Mouse (Mus musculus): Measurements from ENCODE around the gene Wdr43. TPM values are rescaled to one million over a fixed set of nuclear protein-coding genes. Genes with fewer than 3 reads are reported as not detected.

Gene Wdr43
- polyA plus RNA-seq, 1 experiment, result 35.6 TPM

GRCm38 (mm10) chr17:71662751-71663250 lies 47.1 kb downstream of the Wdr43 start:
- DNase-seq (ENCODE audit: extremely low spot score in 1 of 2, low spot score in 1 of 2), result peak; percentile 40 to 90

- no peak for DNase-seq (ENCODE audit: extremely low spot score in 1 of 2, low spot score in 1 of 2)
These were observed 47.8 kb downstream of the Wdr43 start for GRCm38 (mm10) chr17:71663491-71663890.

- DNase-seq (ENCODE audit: extremely low spot score in 1 of 2, low spot score in 1 of 2), result no peak
These were observed 48.5 kb downstream of the Wdr43 start for GRCm38 (mm10) chr17:71664172-71664571.

- DNase-seq (ENCODE audit: extremely low spot score in 1 of 2, low spot score in 1 of 2), result no peak
These were observed 49.5 kb downstream of the Wdr43 start for GRCm38 (mm10) chr17:71665201-71665600.

GRCm38 (mm10) chr17:71669511-71669910 lies 53.8 kb downstream of the Wdr43 start:
- DNase-seq (ENCODE audit: extremely low spot score in 1 of 2, low spot score in 1 of 2), result no peak

GRCm38 (mm10) chr17:71671840-71672546 lies 56.3 kb downstream of the Wdr43 start:
- DNase-seq (ENCODE audit: extremely low spot score in 1 of 2, low spot score in 1 of 2), result peak in 1 of 2 experiments; percentile 52

GRCm38 (mm10) chr17:71673092-71673491 lies 57.4 kb downstream of the Wdr43 start, which contains the start of gene Togaram2:
Gene Togaram2 (plus strand): TSS chr17:71673261.
- DNase-seq (ENCODE audit: extremely low spot score in 1 of 2, low spot score in 1 of 2), result no peak

- no peak for DNase-seq (ENCODE audit: extremely low spot score in 1 of 2, low spot score in 1 of 2)
These were observed 58.2 kb downstream of the Wdr43 start for GRCm38 (mm10) chr17:71673936-71674335.

GRCm38 (mm10) chr17:71674886-71675285 lies 59.2 kb downstream of the Wdr43 start:
- peak in 1 of 2 experiments; percentile 45 for DNase-seq (ENCODE audit: extremely low spot score in 1 of 2, low spot score in 1 of 2)

GRCm38 (mm10) chr17:71681666-71682065 lies 66.0 kb downstream of the Wdr43 start:
- no peak for DNase-seq (ENCODE audit: extremely low spot score in 1 of 2, low spot score in 1 of 2)

- DNase-seq (ENCODE audit: extremely low spot score in 1 of 2, low spot score in 1 of 2), result no peak
These were observed 66.7 kb downstream of the Wdr43 start for GRCm38 (mm10) chr17:71682379-71682778.

- DNase-seq (ENCODE audit: extremely low spot score in 1 of 2, low spot score in 1 of 2), result no peak
These were observed 67.6 kb downstream of the Wdr43 start for GRCm38 (mm10) chr17:71683281-71683680.

- peak in 1 of 2 experiments; percentile 47 for DNase-seq (ENCODE audit: extremely low spot score in 1 of 2, low spot score in 1 of 2)
These were observed 68.5 kb downstream of the Wdr43 start for GRCm38 (mm10) chr17:71684103-71684608.

GRCm38 (mm10) chr17:71687436-71687835 lies 71.7 kb downstream of the Wdr43 start:
- DNase-seq (ENCODE audit: extremely low spot score in 1 of 2, low spot score in 1 of 2), result no peak

GRCm38 (mm10) chr17:71689903-71690302 lies 74.2 kb downstream of the Wdr43 start:
- no peak for DNase-seq (ENCODE audit: extremely low spot score in 1 of 2, low spot score in 1 of 2)

- DNase-seq (ENCODE audit: extremely low spot score in 1 of 2, low spot score in 1 of 2), result peak; percentile 41 to 65
These were observed 75.7 kb downstream of the Wdr43 start for GRCm38 (mm10) chr17:71691361-71691875.

- DNase-seq (ENCODE audit: extremely low spot score in 1 of 2, low spot score in 1 of 2), result peak; percentile 56 to 79
These were observed 77.6 kb downstream of the Wdr43 start for GRCm38 (mm10) chr17:71693313-71693712.

- DNase-seq (ENCODE audit: extremely low spot score in 1 of 2, low spot score in 1 of 2), result peak in 1 of 2 experiments; percentile 24
These were observed 78.1 kb downstream of the Wdr43 start for GRCm38 (mm10) chr17:71693780-71694179.

GRCm38 (mm10) chr17:71695151-71695550 lies 79.5 kb downstream of the Wdr43 start:
- peak in 1 of 2 experiments; percentile 59 for DNase-seq (ENCODE audit: extremely low spot score in 1 of 2, low spot score in 1 of 2)

- DNase-seq (ENCODE audit: extremely low spot score in 1 of 2, low spot score in 1 of 2), result no peak
These were observed 80.1 kb downstream of the Wdr43 start for GRCm38 (mm10) chr17:71695716-71696315.

- no peak for DNase-seq (ENCODE audit: extremely low spot score in 1 of 2, low spot score in 1 of 2)
These were observed 80.7 kb downstream of the Wdr43 start for GRCm38 (mm10) chr17:71696396-71696795.

All from frontal cortex, adult 2 months (tissue).